Comparison of ENCODE assay signal across 8 mouse cellular contexts in genomic region chr11:69409378-69410044, GRCm38 (mm10). TPM values are rescaled to one million over a fixed set of nuclear protein-coding genes. Genes with fewer than 3 reads are reported as not detected.
A peak's percentile ranks its signal among the peaks of the same experiment; 100 is the strongest.
DNase-seq lines count a peak whose midpoint lies in the region; ATAC-seq lines count a peak whose summit lies in the region.

No protein-coding gene starts in this region.

- no peak for ATAC-seq in cerebellum, adult (ENCODE audit: insufficient number of reproducible peaks, low FRiP score, low TSS enrichment)
- peak; percentile 53 for ATAC-seq in limb, embryonic 15.5 days (ENCODE audit: insufficient number of reproducible peaks, low FRiP score, low TSS enrichment, low read depth)
- ATAC-seq in midbrain, embryonic 15.5 days (replicated peaks) = 0 out of 2 replicates have a peak, but pooled peaks have one; percentile 16

- peak overlapping the region; percentile 68 for H3K9ac ChIP-seq in limb, embryonic 15.5 days
- H3K9ac ChIP-seq in midbrain, embryonic 15.5 days = peak overlapping the region; percentile 82

- H3K4me3 ChIP-seq in limb, embryonic 15.5 days = peak overlapping the region; percentile 62
- H3K4me3 ChIP-seq in midbrain, embryonic 15.5 days = peak overlapping the region; percentile 55

- DNase-seq in cerebellum, adult 11 months = peak; percentile 73
- DNase-seq in embryo, embryonic 11 days = peak; percentile 94
- DNase-seq in heart, adult 18-20 months = peak; percentile 87 to 89
- DNase-seq in kidney, adult 11 months = peak; percentile 89
- DNase-seq in spleen, postnatal 10 days (ENCODE audit: low spot score in 2 of 2) = peak; percentile 86 to 87

- H3K4me2 ChIP-seq in limb, embryonic 15.5 days = peak overlapping the region; percentile 94
- peak overlapping the region; percentile 85 for H3K4me2 ChIP-seq in midbrain, embryonic 15.5 days

- WGBS in limb, embryonic 15.5 days = under 1% methylated on average over 37 of the region's 46 CpGs
- WGBS in midbrain, embryonic 15.5 days = under 1% methylated on average over 46 of the region's 46 CpGs

- peak overlapping the region; percentile 98 for H3K27ac ChIP-seq in limb, embryonic 15.5 days
- H3K27ac ChIP-seq in midbrain, embryonic 15.5 days = peak overlapping the region; percentile 96

- no peaks in the 10 kb centered on the region for H3K27me3 ChIP-seq in limb, embryonic 15.5 days
- H3K27me3 ChIP-seq in midbrain, embryonic 15.5 days (replicated peaks) = no peaks in the 10 kb centered on the region

- H3K36me3 ChIP-seq in limb, embryonic 15.5 days = peaks cover 44% of the 10 kb centered on the region
- peaks cover 40% of the 10 kb centered on the region for H3K36me3 ChIP-seq in midbrain, embryonic 15.5 days (replicated peaks)

- no peaks in the 10 kb centered on the region for H3K9me3 ChIP-seq in limb, embryonic 15.5 days
- no peaks in the 10 kb centered on the region for H3K9me3 ChIP-seq in midbrain, embryonic 15.5 days

- peaks cover 58% of the 10 kb centered on the region for H3K4me1 ChIP-seq in limb, embryonic 15.5 days
- H3K4me1 ChIP-seq in midbrain, embryonic 15.5 days = peaks cover 63% of the 10 kb centered on the region

RNA-seq across cellular contexts. Expression of gene Kdm6b, which starts 4.0 kb away (rescaled TPM):
- 10 to 100 TPM; 15.8 to 18.0 TPM for total RNA-seq in heart, adult 18-20 months (2021)
- 30.8 and 32.0 TPM in 2 replicates for polyA plus RNA-seq in limb, embryonic 15.5 days (2015; fragmentation: Nextera tagmentation; extraction: Ambion mirVana)
- 41.3 and 45.3 TPM in 2 replicates for polyA plus RNA-seq in midbrain, embryonic 15.5 days (2015; fragmentation: Nextera tagmentation; extraction: Ambion mirVana)

RNA-seq across cellular contexts. Expression of gene Tmem88, which starts 11.5 kb away (rescaled TPM):
- 10 to 100 TPM; 10.3 to 14.3 TPM for total RNA-seq in heart, adult 18-20 months (2021)
- polyA plus RNA-seq in limb, embryonic 15.5 days (2015; fragmentation: Nextera tagmentation; extraction: Ambion mirVana) = 18.8 and 20.4 TPM in 2 replicates
- 6.5 and 7.0 TPM in 2 replicates for polyA plus RNA-seq in midbrain, embryonic 15.5 days (2015; fragmentation: Nextera tagmentation; extraction: Ambion mirVana)

RNA-seq across cellular contexts. Expression of gene Cyb5d1, which starts 14.1 kb away (rescaled TPM):
- total RNA-seq in heart, adult 18-20 months (2021) = 10 to 100 TPM; 30.2 to 32.2 TPM
- 30.2 and 36.6 TPM in 2 replicates for polyA plus RNA-seq in limb, embryonic 15.5 days (2015; fragmentation: Nextera tagmentation; extraction: Ambion mirVana)
- 32.7 and 33.5 TPM in 2 replicates for polyA plus RNA-seq in midbrain, embryonic 15.5 days (2015; fragmentation: Nextera tagmentation; extraction: Ambion mirVana)

RNA-seq across cellular contexts. Expression of gene Naa38, which starts 14.2 kb away (rescaled TPM):
- total RNA-seq in heart, adult 18-20 months (2021) = 100 to 1,000 TPM; 112 to 118 TPM
- 143 and 144 TPM in 2 replicates for polyA plus RNA-seq in limb, embryonic 15.5 days (2015; fragmentation: Nextera tagmentation; extraction: Ambion mirVana)
- 96.8 and 101 TPM in 2 replicates for polyA plus RNA-seq in midbrain, embryonic 15.5 days (2015; fragmentation: Nextera tagmentation; extraction: Ambion mirVana)

RNA-seq across cellular contexts. Expression of gene Chd3, which starts 40.3 kb away (rescaled TPM):
- 10 to 100 TPM; 16.2 to 26.3 TPM for total RNA-seq in heart, adult 18-20 months (2021)
- 77.4 and 89.3 TPM in 2 replicates for polyA plus RNA-seq in limb, embryonic 15.5 days (2015; fragmentation: Nextera tagmentation; extraction: Ambion mirVana)
- 98.2 and 102 TPM in 2 replicates for polyA plus RNA-seq in midbrain, embryonic 15.5 days (2015; fragmentation: Nextera tagmentation; extraction: Ambion mirVana)
